ENCODE assay signal across 10 mouse cellular contexts in the genomic region with DNA sequence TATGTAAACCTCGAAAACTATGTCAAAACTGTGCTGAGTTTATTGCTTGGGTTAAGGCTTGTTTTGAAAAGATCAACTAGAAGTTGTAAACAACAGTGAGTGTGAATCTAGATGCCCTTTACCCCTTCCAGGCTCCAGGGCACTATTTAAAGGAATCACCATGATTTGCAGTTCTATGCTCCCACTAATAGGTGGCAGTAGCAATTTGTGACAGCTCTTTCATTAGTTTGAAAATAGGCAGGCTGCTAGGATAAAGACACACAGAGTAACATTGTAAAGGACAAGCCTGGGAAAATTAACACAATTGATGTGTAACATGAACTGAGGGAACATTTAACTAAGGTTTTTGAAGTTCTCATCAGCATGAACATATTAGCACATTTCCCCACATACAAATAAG.
DNase-seq lines count a peak whose midpoint lies in the region; ATAC-seq and TF ChIP-seq lines count a peak whose summit lies in the region.
"Had no signal": no experiment of that assay in that cellular context is flagged by ENCODE, and none has a peak within 500 bp of the region (broad histone marks: within the 10 kb centered on the region; RNA-seq: fewer than 3 reads in every experiment).

No protein-coding gene starts in this region.

- no peak for TF ChIP-seq POLR2A in heart, adult 2 months (IDR thresholded peaks at IDR 0.05; ENCODE audit: insufficient read depth, low read depth, low read length)

- H3K9me3 ChIP-seq in lung, embryonic 15.5 days, result no peaks in the 10 kb centered on the region
- H3K9me3 ChIP-seq: G1E had no signal

- 26% methylated on average over 1 of the region's 1 CpGs for WGBS in heart, adult 2 months
- WGBS in lung, embryonic 15.5 days, result 20% methylated on average over 1 of the region's 1 CpGs

- peak; percentile 80 for TF ChIP-seq CTCF in heart, adult 2 months (IDR thresholded peaks at IDR 0.05)

- no peaks in the 10 kb centered on the region for H3K27me3 ChIP-seq in heart, adult 2 months (ENCODE audit: control insufficient read depth, insufficient read depth, low read length)
- H3K27me3 ChIP-seq in lung, embryonic 15.5 days, result no peaks in the 10 kb centered on the region

- no peak overlapping the region for H3K27ac ChIP-seq in heart, adult 2 months
- no peak overlapping the region for H3K27ac ChIP-seq in lung, embryonic 15.5 days
- H3K27ac ChIP-seq: macrophage had no signal

- H3K4me3 ChIP-seq in heart, adult 2 months, result no peak overlapping the region
- no peak overlapping the region for H3K4me3 ChIP-seq in lung, embryonic 15.5 days

- TF ChIP-seq EP300 in heart, adult 2 months (IDR thresholded peaks at IDR 0.05; ENCODE audit: insufficient read depth, low read depth, low read length), result no peak

- peaks cover 2% of the 10 kb centered on the region; the same call in 1 of the 2 replicates for H3K36me3 ChIP-seq in heart, adult 2 months (ENCODE audit: control insufficient read depth, insufficient read depth, low read length)
- no peaks in the 10 kb centered on the region for H3K36me3 ChIP-seq in lung, embryonic 15.5 days
- H3K36me3 ChIP-seq: G1E had no signal

- H3K9ac ChIP-seq in heart, adult 2 months (ENCODE audit: low read depth, low read length), result no peak overlapping the region
- no peak overlapping the region for H3K9ac ChIP-seq in lung, embryonic 15.5 days

- DNase-seq in heart, adult 2 months, result no peak
- DNase-seq in heart, postnatal 25 days (ENCODE audit: low spot score), result no peak
- no peak for DNase-seq in lung, adult 18-20 months
- DNase-seq in brain, adult 2 months (ENCODE audit: low read depth, low spot score), result peak; percentile 33
- DNase-seq in right cerebral cortex, postnatal 36 days (ENCODE audit: low spot score in 2 of 2), result no peak
- no peak for DNase-seq in left cerebral cortex, postnatal 14 days (ENCODE audit: low spot score in 2 of 2)

- no peak overlapping the region for H3K4me2 ChIP-seq in lung, embryonic 15.5 days

- peak; percentile 42; the same call in 1 of the 2 replicates for ATAC-seq in lung, embryonic 15.5 days (ENCODE audit: borderline replicate concordance, extremely low read depth, low FRiP score, low TSS enrichment)
- peak; percentile 44 for ATAC-seq in megakaryocyte progenitor cell, adult 5-6 weeks (replicated peaks; ENCODE audit: poor library complexity)

- no peaks in the 10 kb centered on the region for H3K4me1 ChIP-seq in heart, adult 2 months (ENCODE audit: control insufficient read depth, insufficient read depth, low read length)
- peaks cover 3% of the 10 kb centered on the region; the same call in 1 of the 2 replicates for H3K4me1 ChIP-seq in lung, embryonic 15.5 days

- intact Hi-C loops in heart, adult 2 months (cut with DNase I), result loop anchor here (2.0 kb wide), 1 partner anchor 223 kb away; no protein-coding TSS in a partner anchor
- intact Hi-C loops in heart, postnatal 25 days (cut with DNase I), result loop anchor here (2.0 to 5.0 kb wide), 3 partner anchors 67 to 223 kb away; no protein-coding TSS in a partner anchor
- intact Hi-C loops in left cerebral cortex, postnatal 14 days (cut with DNase I), result loop anchor here (5.0 kb wide), 2 partner anchors 177 to 222 kb away; no protein-coding TSS in a partner anchor

- H3K79me2 ChIP-seq in heart, adult 2 months (replicated peaks; ENCODE audit: control insufficient read depth, insufficient read depth, low read length), result no peaks in the 10 kb centered on the region
